Mouse (Mus musculus) lung, postnatal 0 days (tissue): ENCODE results near the gene Fbxo41.

ENCODE experiments used
- CTCF ChIP-seq: IDR thresholded peaks from 2 replicates; pipeline ENCODE4 v1.5.1; 2016; ENCODE audit warnings: antibody characterized with exemption, mild to moderate bottlenecking
- EP300 ChIP-seq: IDR thresholded peaks from 2 replicates; pipeline ENCODE4 v1.6.1; 2016; ENCODE audit warnings: antibody characterized with exemption, mild to moderate bottlenecking, control low read depth

GRCm38 (mm10) chr6:85452411-85452665 is 50.5 kb downstream of the Fbxo41 start:
- no peak for TF ChIP-seq CTCF
- no peak for TF ChIP-seq EP300
